Mouse (Mus musculus): ENCODE data around the gene Rasl11a. TPM values are rescaled to one million over a fixed set of nuclear protein-coding genes. Genes with fewer than 3 reads are reported as not detected.
"Not testable (repeated sequence)": the region's sequence is repeated elsewhere in the genome, so short reads cannot be mapped to it uniquely, and the experiment has no call there.

The Rasl11a gene
- polyA plus RNA-seq, 1 experiment from 2014 or later, result 23.0 TPM

GRCm38 (mm10) chr5:146893478-146894182 is 48.8 kb downstream of the Rasl11a start:
- Histone ChIP-seq H3K4me3 (ENCODE audit: low read depth, low read length) (no peak overlapping the region), H3K9me3 (ENCODE audit: control insufficient read depth, low read length) (no peaks in the 10 kb centered on the region), H3K36me3 (ENCODE audit: control insufficient read depth, insufficient read depth, low read length) (no peaks in the 10 kb centered on the region), H3K27me3 (ENCODE audit: control insufficient read depth, insufficient read depth, low read length) (no peaks in the 10 kb centered on the region), H3K4me1 (ENCODE audit: control insufficient read depth, insufficient read depth, low read length) (no peaks in the 10 kb centered on the region), H3K9ac (ENCODE audit: low read length) (no peak overlapping the region), H3K27ac (ENCODE audit: low read depth, low read length) (no peak overlapping the region), H3K4me2 (ENCODE audit: low read depth) (no peak overlapping the region)
- ATAC-seq (ENCODE audit: insufficient read depth, low FRiP score, low TSS enrichment), result no peak
- WGBS, result 86% methylated on average over 11 of the region's 11 CpGs
- DNase-seq (ENCODE audit: low spot score), result no peak

DNA sequence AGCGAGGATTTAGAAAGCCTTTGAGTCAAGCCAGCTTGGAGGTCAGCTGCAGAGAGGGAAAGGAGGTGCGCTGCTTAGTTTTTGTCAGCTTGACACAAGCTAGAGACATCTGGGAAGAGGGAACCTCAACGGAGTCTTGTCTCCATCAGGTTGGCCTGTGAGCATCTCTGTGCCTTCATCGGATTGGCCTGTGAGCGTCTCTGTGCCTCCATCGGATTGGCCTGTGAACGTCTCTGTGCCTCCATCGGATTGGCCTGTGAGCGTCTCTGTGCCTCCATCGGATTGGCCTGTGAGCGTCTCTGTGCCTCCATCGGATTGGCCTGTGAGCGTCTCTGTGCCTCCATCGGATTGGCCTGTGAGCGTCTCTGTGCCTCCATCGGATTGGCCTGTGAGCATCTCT is 50.8 kb downstream of the Rasl11a start:
- H3K9me3 ChIP-seq (ENCODE audit: control insufficient read depth, low read length); H3K4me3 ChIP-seq (ENCODE audit: low read depth, low read length); H3K9ac ChIP-seq (ENCODE audit: low read length); ATAC-seq (ENCODE audit: insufficient read depth, low FRiP score, low TSS enrichment); DNase-seq (ENCODE audit: low spot score); H3K27ac ChIP-seq (ENCODE audit: low read depth, low read length); H3K4me2 ChIP-seq (ENCODE audit: low read depth); H3K36me3 ChIP-seq (ENCODE audit: control insufficient read depth, insufficient read depth, low read length); H3K27me3 ChIP-seq (ENCODE audit: control insufficient read depth, insufficient read depth, low read length); H3K4me1 ChIP-seq (ENCODE audit: control insufficient read depth, insufficient read depth, low read length): not testable (repeated sequence)
- 90% methylated on average over 14 of the region's 16 CpGs for WGBS

GRCm38 (mm10) chr5:146896973-146897372 is 52.1 kb downstream of the Rasl11a start:
- no peak overlapping the region for H3K27ac ChIP-seq (ENCODE audit: low read depth, low read length)
- H3K4me2 ChIP-seq (ENCODE audit: low read depth), result no peak overlapping the region
- ATAC-seq (ENCODE audit: insufficient read depth, low FRiP score, low TSS enrichment) (no peak), DNase-seq (ENCODE audit: low spot score) (no peak)
- H3K9me3 ChIP-seq (ENCODE audit: control insufficient read depth, low read length), result no peaks in the 10 kb centered on the region
- WGBS, result 86% methylated on average over 13 of the region's 13 CpGs
- H3K4me1 ChIP-seq (ENCODE audit: control insufficient read depth, insufficient read depth, low read length), result no peaks in the 10 kb centered on the region
- no peak overlapping the region for H3K9ac ChIP-seq (ENCODE audit: low read length)
- no peaks in the 10 kb centered on the region for H3K27me3 ChIP-seq (ENCODE audit: control insufficient read depth, insufficient read depth, low read length)
- H3K36me3 ChIP-seq (ENCODE audit: control insufficient read depth, insufficient read depth, low read length), result no peaks in the 10 kb centered on the region
- no peak overlapping the region for H3K4me3 ChIP-seq (ENCODE audit: low read depth, low read length)

Other genes with a start within 250 kb of the Rasl11a start
- 12.9 and 13.8 TPM in 2 replicates for gene Usp12, start 50.1 kb upstream of the Rasl11a start, polyA plus RNA-seq (2014; fragmentation: Nextera tagmentation; extraction: Ambion mirVana)
- gene Rpl21, start 12.2 kb upstream of the Rasl11a start, polyA plus RNA-seq (2014; fragmentation: Nextera tagmentation; extraction: Ambion mirVana), result 487 and 523 TPM in 2 replicates
- gene Gtf3a, start 103.6 kb downstream of the Rasl11a start, polyA plus RNA-seq (2014; fragmentation: Nextera tagmentation; extraction: Ambion mirVana), result 94.7 and 101 TPM in 2 replicates
- 27.7 and 29.5 TPM in 2 replicates for gene Mtif3, start 118.7 kb downstream of the Rasl11a start, polyA plus RNA-seq (2014; fragmentation: Nextera tagmentation; extraction: Ambion mirVana)
- gene Lnx2, start 231.5 kb downstream of the Rasl11a start, polyA plus RNA-seq (2014; fragmentation: Nextera tagmentation; extraction: Ambion mirVana), result 9.8 and 10.5 TPM in 2 replicates
- 106 and 113 TPM in 2 replicates for gene Polr1d, start 232.0 kb downstream of the Rasl11a start, polyA plus RNA-seq (2014; fragmentation: Nextera tagmentation; extraction: Ambion mirVana)

All from neural tube, embryonic 11.5 days (tissue).